Mouse (Mus musculus) heart, embryonic 16.5 days (tissue): Measurements from ENCODE around the gene Top1. TPM values are rescaled to one million over a fixed set of nuclear protein-coding genes. Genes with fewer than 3 reads are reported as not detected.
A peak's percentile ranks its signal among the peaks of the same experiment; 100 is the strongest.
"Not testable (repeated sequence)": the region's sequence is repeated elsewhere in the genome, so short reads cannot be mapped to it uniquely, and the experiment has no call there.

Experiments used
- ATAC-seq: fragments of 200-750 bp; cut with Nextera tagmentation; replicated peaks from 2 replicates; pipeline ENCODE4 v1.8.0; 2017; ENCODE audit warnings: moderate number of reproducible peaks; ENCODE audit not compliant: insufficient read depth, low FRiP score; ENCODE audit errors: extremely low read depth
- H3K27ac ChIP-seq: fragments of 300-500 bp; sonication (generic); 2 replicates; pipeline ENCODE4 v1.5.1; 2014; ENCODE audit warnings: mild to moderate bottlenecking, low read length, control low read depth, moderate library complexity
- H3K27me3 ChIP-seq: fragments of 300-500 bp; sonication (generic); 2 replicates; pipeline ENCODE4 v1.6.1; 2014; ENCODE audit warnings: low read length, mixed read lengths; ENCODE audit not compliant: control insufficient read depth, insufficient read depth
- H3K36me3 ChIP-seq: fragments of 300-500 bp; sonication (generic); 2 replicates; pipeline ENCODE4 v1.6.1; 2014; ENCODE audit not compliant: control insufficient read depth, insufficient read depth
- H3K4me1 ChIP-seq: fragments of 300-500 bp; sonication (generic); 2 replicates; pipeline ENCODE4 v1.6.1; 2014; ENCODE audit warnings: low read length, mixed read lengths; ENCODE audit not compliant: control insufficient read depth, insufficient read depth
- H3K4me2 ChIP-seq: fragments of 300-500 bp; sonication (generic); 2 replicates; pipeline ENCODE4 v1.6.1; 2014; ENCODE audit warnings: low read depth, mild to moderate bottlenecking, control low read depth, low read length
- H3K4me3 ChIP-seq: fragments of 300-500 bp; sonication (generic); 2 replicates; pipeline ENCODE4 v1.5.1; 2014; ENCODE audit warnings: mild to moderate bottlenecking, control low read depth, low read length
- H3K9ac ChIP-seq: fragments of 300-500 bp; sonication (generic); 2 replicates; pipeline ENCODE4 v1.6.1; 2014; ENCODE audit warnings: low read length, control low read depth
- H3K9me3 ChIP-seq: fragments of 300-500 bp; sonication (generic); replicated peaks from 2 replicates; pipeline ENCODE4 v1.6.1; 2016; ENCODE audit warnings: low read length; ENCODE audit not compliant: control insufficient read depth
- WGBS: fragments of 180-500 bp; shearing (Covaris S2); extraction: QIAGEN DNeasy Blood & Tissue Kit; methylation state at CpG from one replicate; pipeline ENCODE4 v1.1.7; 2014; 5-methylcytosine and 5-hydroxymethylcytosine counted together
- polyA plus RNA-seq: library from polyadenylated mRNA; unstranded; fragments of >200 nt; fragmentation: Nextera tagmentation; extraction: Ambion mirVana; gene quantifications from 2 replicates; pipeline ENCODE4 v1.2.1, GENCODE M21; 2015

The Top1 gene
- polyA plus RNA-seq, 1 experiment from 2014 or later = 48.7 TPM

- H3K36me3 ChIP-seq = 0 out of 2 replicates have a peak, but pooled peaks cover under 1% of the 10 kb centered on the region
- peak overlapping the region; percentile 58 for H3K4me2 ChIP-seq
- no peak overlapping the region; the same call in 1 of the 2 replicates for H3K4me3 ChIP-seq
- no peaks in the 10 kb centered on the region for H3K27me3 ChIP-seq
- no peaks in the 10 kb centered on the region for H3K9me3 ChIP-seq
- no peak for ATAC-seq
- H3K27ac ChIP-seq = no peak overlapping the region
- H3K4me1 ChIP-seq = peaks cover 33% of the 10 kb centered on the region
- H3K9ac ChIP-seq = no peak overlapping the region
- 79% methylated on average over 2 of the region's 2 CpGs for WGBS
These were observed 3.4 kb downstream of the Top1 start for GRCm38 (mm10) chr2:160649072-160649471.

DNA sequence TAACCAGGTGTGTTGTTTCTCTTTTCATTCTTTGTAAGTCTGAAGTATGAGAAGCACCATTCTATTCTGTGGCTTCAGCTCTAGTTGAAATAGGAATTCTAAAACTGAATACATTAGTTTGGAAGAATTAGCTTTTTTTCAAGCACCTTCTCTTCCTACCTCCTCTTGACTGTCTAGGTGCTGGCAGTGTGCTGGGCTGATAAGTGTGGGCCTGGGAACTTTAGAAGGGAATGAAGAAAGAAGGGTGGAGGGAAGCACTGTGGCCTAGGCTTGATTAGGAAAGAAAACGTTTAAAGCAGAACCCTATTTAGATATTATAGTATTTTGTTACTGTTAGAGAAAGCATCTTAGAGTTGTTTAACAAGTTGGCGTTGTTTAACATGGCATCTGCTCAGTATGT, 5.5 kb downstream of the Top1 start:
- no peak overlapping the region for H3K27ac ChIP-seq
- no peak for ATAC-seq
- no peak overlapping the region for H3K9ac ChIP-seq
- H3K4me2 ChIP-seq = no peak overlapping the region
- H3K4me3 ChIP-seq = no peak overlapping the region
- no peaks in the 10 kb centered on the region for H3K9me3 ChIP-seq
- H3K27me3 ChIP-seq = no peaks in the 10 kb centered on the region
- peaks cover 29% of the 10 kb centered on the region for H3K4me1 ChIP-seq
- WGBS = 63% methylated on average over 2 of the region's 2 CpGs
- H3K36me3 ChIP-seq = peaks cover 7% of the 10 kb centered on the region; the same call in 1 of the 2 replicates

DNA sequence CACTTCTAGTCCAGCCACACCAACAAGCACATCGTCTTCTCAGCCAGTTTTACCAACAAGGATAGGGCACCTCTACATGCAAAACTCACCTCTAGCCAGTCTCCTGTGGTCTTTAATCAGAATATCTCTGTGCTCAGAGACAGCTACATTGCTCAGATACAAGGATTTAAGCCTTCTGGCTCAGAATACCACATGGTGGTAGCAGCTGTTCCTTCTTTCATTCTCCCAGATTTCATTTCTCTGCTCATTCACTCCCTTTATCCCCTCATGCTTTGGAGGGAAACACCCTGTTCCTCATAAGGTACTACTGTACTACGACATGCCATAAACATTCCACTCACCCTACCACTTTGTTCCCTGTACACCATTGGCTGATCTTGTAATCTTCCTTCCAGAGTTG, 7.5 kb downstream of the Top1 start:
- Histone ChIP-seq H3K36me3 (peaks cover 7% of the 10 kb centered on the region; the same call in 1 of the 2 replicates), H3K27ac (no peak overlapping the region), H3K27me3 (no peaks in the 10 kb centered on the region), H3K4me3 (no peak overlapping the region), H3K9me3 (no peaks in the 10 kb centered on the region), H3K4me1 (peaks cover 22% of the 10 kb centered on the region), H3K4me2 (no peak overlapping the region), H3K9ac (no peak overlapping the region)
- WGBS = 71% methylated on average over 2 of the region's 2 CpGs
- no peak for ATAC-seq

DNA sequence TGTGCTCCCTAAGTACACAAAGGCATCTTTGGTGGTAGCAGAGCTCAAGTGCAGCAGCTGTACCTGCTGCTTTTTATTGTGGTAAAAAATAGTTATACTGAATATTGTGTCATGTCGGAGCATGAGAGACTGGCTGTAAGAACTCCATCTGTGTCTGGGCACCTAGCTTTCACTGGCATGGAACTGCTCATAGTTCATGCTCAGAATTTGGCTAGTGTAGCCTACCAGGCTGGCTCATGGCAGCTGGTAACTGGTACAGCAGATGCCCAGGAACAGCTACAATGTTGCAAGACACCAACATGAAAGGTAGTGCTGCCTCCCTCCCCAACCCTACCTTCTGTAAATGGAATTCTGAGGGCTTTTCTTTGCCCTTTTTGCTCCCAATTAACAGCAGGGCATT, 9.9 kb downstream of the Top1 start:
- peaks cover 14% of the 10 kb centered on the region; the same call in 1 of the 2 replicates for H3K4me1 ChIP-seq
- no peaks in the 10 kb centered on the region for H3K9me3 ChIP-seq
- WGBS = 92% methylated on average over 1 of the region's 1 CpGs
- no peak overlapping the region for H3K4me2 ChIP-seq
- H3K4me3 ChIP-seq = no peak overlapping the region
- H3K9ac ChIP-seq = no peak overlapping the region
- H3K27me3 ChIP-seq = no peaks in the 10 kb centered on the region
- H3K27ac ChIP-seq = no peak overlapping the region
- ATAC-seq = no peak
- H3K36me3 ChIP-seq = peaks cover 8% of the 10 kb centered on the region

DNA sequence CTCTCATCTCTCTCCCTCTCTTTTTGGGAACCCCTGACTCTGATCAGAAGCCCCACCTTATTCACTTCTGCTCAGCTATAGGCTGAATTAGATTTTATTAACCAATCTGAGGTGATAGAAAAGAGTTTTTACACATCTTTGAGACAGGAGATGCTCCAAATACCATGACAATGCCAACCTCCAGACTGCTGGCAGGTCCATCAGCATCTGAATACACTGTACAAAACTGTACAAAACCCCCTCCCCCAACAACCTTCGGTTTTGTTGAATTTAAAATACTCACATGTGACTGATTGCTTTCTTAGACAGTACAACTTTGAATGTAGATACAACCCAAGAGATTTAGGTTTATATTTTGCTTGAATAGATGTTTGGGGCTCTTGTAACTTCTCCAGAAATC, 10.5 kb downstream of the Top1 start:
- Histone ChIP-seq H3K4me1 (peaks cover 13% of the 10 kb centered on the region; the same call in 1 of the 2 replicates), H3K4me2 (no peak overlapping the region), H3K9me3 (no peaks in the 10 kb centered on the region), H3K27ac (no peak overlapping the region), H3K4me3 (no peak overlapping the region), H3K9ac (no peak overlapping the region), H3K36me3 (peaks cover 8% of the 10 kb centered on the region), H3K27me3 (no peaks in the 10 kb centered on the region)
- no peak for ATAC-seq
- 81% methylated on average over 1 of the region's 1 CpGs for WGBS

DNA sequence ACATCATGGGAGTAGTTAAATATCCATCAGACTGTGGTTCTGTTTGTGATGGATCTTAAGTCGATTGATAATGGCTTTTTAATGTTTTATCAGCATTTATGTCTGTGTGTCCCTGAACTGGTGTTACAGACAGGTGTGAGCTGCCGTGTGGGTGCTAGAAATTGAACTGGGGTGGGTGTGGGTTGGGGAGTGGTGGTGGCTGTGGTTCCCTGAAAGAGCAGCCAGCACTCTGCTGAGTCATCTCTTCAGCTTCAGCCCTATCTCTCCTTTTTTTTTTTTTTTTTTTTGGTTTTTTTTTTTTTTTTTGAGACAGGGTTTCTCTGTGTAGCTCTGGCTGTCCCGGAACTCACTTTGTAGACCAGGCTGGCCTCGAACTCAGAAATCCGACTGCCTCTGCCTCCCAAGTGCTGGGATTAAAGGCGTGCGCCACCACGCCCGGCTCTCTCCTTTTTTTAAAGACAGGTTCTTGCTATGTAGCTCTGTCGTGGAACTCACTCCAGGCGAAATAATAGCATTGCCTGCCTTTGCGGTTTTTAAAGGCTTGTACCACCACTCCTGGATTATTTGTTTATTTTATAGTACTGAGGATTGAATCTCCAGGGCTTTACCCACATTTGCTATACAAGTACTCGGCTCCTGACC, 12.2 kb downstream of the Top1 start:
- Histone ChIP-seq H3K9ac (no peak overlapping the region), H3K27ac (no peak overlapping the region), H3K4me1 (peaks cover 5% of the 10 kb centered on the region; the same call in 1 of the 2 replicates), H3K4me2 (no peak overlapping the region), H3K27me3 (no peaks in the 10 kb centered on the region), H3K36me3 (peaks cover 8% of the 10 kb centered on the region), H3K9me3 (no peaks in the 10 kb centered on the region), H3K4me3 (no peak overlapping the region)
- 94% methylated on average over 13 of the region's 13 CpGs for WGBS
- no peak for ATAC-seq

DNA sequence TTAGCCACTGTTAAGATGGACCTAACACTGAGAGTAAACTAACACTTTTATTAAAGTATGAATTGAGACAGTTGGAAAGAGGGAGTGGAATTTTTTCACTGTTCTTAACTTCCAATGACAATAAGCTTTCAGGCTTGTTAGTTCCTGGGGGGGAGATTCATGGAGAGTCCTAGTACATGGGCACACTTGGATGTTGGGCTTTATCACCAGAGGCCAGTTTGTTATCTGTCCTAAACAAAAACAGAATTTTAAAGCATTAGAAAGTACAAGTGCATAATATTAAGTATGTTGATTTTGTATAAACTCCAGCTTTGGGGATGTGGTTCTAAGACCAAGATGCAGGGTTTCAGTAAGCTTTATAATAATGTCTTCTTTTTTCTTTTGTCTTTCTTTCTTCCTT, 13.1 kb downstream of the Top1 start:
- H3K9ac ChIP-seq = no peak overlapping the region
- ATAC-seq = no peak

DNA sequence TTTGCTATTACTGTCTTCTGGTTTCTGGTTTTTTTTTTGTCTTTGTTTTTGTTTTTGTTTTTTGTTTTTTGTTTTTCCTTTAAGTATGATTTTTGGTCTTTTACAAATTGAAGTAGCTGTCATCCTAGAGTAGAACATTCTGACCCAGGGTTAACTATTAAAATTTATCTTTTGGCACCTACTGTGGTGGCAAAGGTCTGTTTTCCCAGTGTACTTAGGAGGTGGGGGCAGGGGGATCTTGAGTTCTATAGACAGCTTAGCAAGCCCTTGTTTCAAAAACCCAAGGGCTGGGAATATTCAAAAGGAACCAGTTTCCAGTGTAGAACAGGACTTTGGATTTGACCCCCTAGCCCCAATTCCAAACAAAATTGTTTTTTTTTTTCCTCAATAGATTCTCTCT, 18.7 kb downstream of the Top1 start:
- H3K36me3 ChIP-seq = no peaks in the 10 kb centered on the region
- H3K27ac ChIP-seq = no peak overlapping the region
- H3K4me2 ChIP-seq = no peak overlapping the region
- no peak overlapping the region for H3K4me3 ChIP-seq
- no peaks in the 10 kb centered on the region for H3K27me3 ChIP-seq
- peaks cover 2% of the 10 kb centered on the region; the same call in 1 of the 2 replicates for H3K4me1 ChIP-seq
- ATAC-seq = no peak
- H3K9ac ChIP-seq = no peak overlapping the region
- H3K9me3 ChIP-seq = no peaks in the 10 kb centered on the region

More for the DNA sequence above, 13.1 kb downstream of the Top1 start:
- H3K27me3 ChIP-seq = no peaks in the 10 kb centered on the region
- no peaks in the 10 kb centered on the region for H3K9me3 ChIP-seq
- H3K4me3 ChIP-seq = no peak overlapping the region
- H3K4me1 ChIP-seq = no peaks in the 10 kb centered on the region; the same call in 1 of the 2 replicates
- H3K4me2 ChIP-seq = no peak overlapping the region
- no peak overlapping the region for H3K27ac ChIP-seq
- peaks cover 8% of the 10 kb centered on the region for H3K36me3 ChIP-seq

DNA sequence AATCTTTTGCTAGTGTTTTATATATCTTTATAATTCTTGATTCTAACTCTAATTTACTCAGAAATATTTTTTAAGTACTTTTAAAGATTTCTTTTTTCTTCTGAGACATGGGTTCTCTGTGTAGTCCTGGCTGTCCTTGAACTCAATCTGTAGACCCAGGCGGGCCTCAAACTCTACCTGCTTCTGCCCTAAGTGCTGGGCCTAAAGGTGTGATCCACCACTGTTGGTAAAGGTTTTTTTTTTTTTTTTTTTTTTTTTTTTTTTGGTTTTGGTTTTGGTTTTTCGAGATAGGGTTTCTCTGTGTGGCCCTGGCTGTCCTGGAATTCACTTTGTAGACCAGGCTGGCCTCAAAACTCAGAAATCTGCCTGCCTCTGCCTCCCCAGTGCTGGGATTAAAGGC, 19.3 kb downstream of the Top1 start:
- not testable (repeated sequence) for H3K27me3 ChIP-seq, H3K36me3 ChIP-seq, H3K4me3 ChIP-seq, ATAC-seq, H3K4me1 ChIP-seq, H3K9ac ChIP-seq, H3K27ac ChIP-seq, H3K9me3 ChIP-seq, H3K4me2 ChIP-seq
- WGBS = 90% methylated on average over 2 of the region's 2 CpGs
